Mouse (Mus musculus): ENCODE results near the gene Dnah7a.

DNA sequence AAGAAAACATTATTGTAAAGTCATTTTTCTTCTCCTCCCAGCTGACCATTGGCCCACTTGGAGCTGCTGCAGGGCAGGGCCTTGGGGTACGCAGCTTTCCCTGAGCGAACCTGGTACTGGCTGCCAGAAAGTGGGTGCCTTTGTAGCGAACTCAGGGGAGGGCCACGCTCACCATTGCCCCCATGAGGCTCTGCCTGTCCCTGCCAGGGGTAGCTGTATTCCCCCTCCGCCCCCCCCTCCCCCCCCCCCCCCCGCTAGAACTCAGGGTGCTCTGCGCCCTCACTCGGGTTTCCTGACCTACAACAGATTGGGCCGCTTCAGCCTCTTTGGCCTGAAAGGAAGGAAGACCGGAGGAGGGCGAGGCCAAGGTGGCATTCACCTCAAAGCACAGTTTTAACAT is 42.0 kb upstream of the Dnah7a start:
- TF ChIP-seq GATA1 (IDR thresholded peaks at IDR 0.05; ENCODE audit: borderline replicate concordance, low read length): no peak
- no peak for TF ChIP-seq FLI1 (IDR thresholded peaks at IDR 0.05; ENCODE audit: low read length)

All from megakaryocyte, embryonic 14.5 days (primary cell).